Mouse (Mus musculus) hindbrain, postnatal 0 days (tissue): ENCODE measurements around the gene R3hdml. TPM values are rescaled to one million over a fixed set of nuclear protein-coding genes. Genes with fewer than 3 reads are reported as not detected.
A peak's percentile ranks its signal among the peaks of the same experiment; 100 is the strongest.

Experiments used
- ATAC-seq: fragments of 200-750 bp; cut with Nextera tagmentation; 2 replicates; pipeline ENCODE4 v1.8.0; 2017; ENCODE audit warnings: mild to moderate bottlenecking, moderate TSS enrichment, moderate library complexity
- DNase-seq: peaks from one replicate; pipeline ENCODE4 v3.0.0-alpha.2; 2015; ENCODE audit warnings: low spot score
- H3K27ac ChIP-seq: fragments of 300-500 bp; sonication (generic); 2 replicates; pipeline ENCODE4 v1.5.1; 2014; ENCODE audit warnings: mild to moderate bottlenecking
- H3K27me3 ChIP-seq: fragments of 300-500 bp; sonication (generic); 2 replicates; pipeline ENCODE4 v1.6.1; 2014; ENCODE audit warnings: low read length, mixed read lengths; ENCODE audit not compliant: insufficient read depth
- H3K36me3 ChIP-seq: fragments of 300-500 bp; sonication (generic); 2 replicates; pipeline ENCODE4 v1.6.1; 2014; ENCODE audit warnings: low read length, mixed read lengths; ENCODE audit not compliant: insufficient read depth
- H3K4me1 ChIP-seq: fragments of 300-500 bp; sonication (generic); 2 replicates; pipeline ENCODE4 v1.6.1; 2014; ENCODE audit warnings: antibody characterized with exemption, low read length, mixed read lengths; ENCODE audit not compliant: insufficient read depth
- H3K4me2 ChIP-seq: fragments of 300-500 bp; sonication (generic); 2 replicates; pipeline ENCODE4 v1.6.1; 2014; ENCODE audit warnings: low read depth, mild to moderate bottlenecking, low read length, moderate library complexity, mixed read lengths
- H3K4me3 ChIP-seq: fragments of 300-500 bp; sonication (generic); 2 replicates; pipeline ENCODE4 v1.5.1; 2014; ENCODE audit warnings: low read length
- H3K9ac ChIP-seq: fragments of 300-500 bp; sonication (generic); replicated peaks from 2 replicates; pipeline ENCODE4 v1.6.1; 2014; ENCODE audit warnings: mild to moderate bottlenecking, low read length, moderate library complexity, mixed read lengths
- H3K9me3 ChIP-seq: fragments of 300-500 bp; sonication (generic); 2 replicates; pipeline ENCODE4 v1.6.1; 2016; ENCODE audit warnings: low read length, mixed read lengths
- CTCF ChIP-seq: IDR thresholded peaks from 2 replicates; pipeline ENCODE4 v1.5.1; 2016; ENCODE audit warnings: antibody characterized with exemption, control low read depth, low read depth
- WGBS: fragments of 180-500 bp; shearing (Covaris S2); extraction: QIAGEN DNeasy Blood & Tissue Kit; methylation state at CpG from one replicate; pipeline ENCODE4 v1.1.7; 2014; 5-methylcytosine and 5-hydroxymethylcytosine counted together
- polyA plus RNA-seq: library from polyadenylated mRNA; unstranded; fragments of >200 nt; fragmentation: Nextera tagmentation; extraction: Ambion mirVana; gene quantifications from 2 replicates; pipeline ENCODE4 v1.2.1, GENCODE M21; 2015
- total RNA-seq: library from RNA; depleted of rRNA; stranded (reverse); fragments of >200 nt; gene quantifications from 2 replicates; pipeline ENCODE4 v1.2.3, GENCODE M21; 2014

R3hdml gene
- total and polyA plus RNA-seq, 2 experiments from 2014 or later: 0.73 to 1.0 TPM

DNA sequence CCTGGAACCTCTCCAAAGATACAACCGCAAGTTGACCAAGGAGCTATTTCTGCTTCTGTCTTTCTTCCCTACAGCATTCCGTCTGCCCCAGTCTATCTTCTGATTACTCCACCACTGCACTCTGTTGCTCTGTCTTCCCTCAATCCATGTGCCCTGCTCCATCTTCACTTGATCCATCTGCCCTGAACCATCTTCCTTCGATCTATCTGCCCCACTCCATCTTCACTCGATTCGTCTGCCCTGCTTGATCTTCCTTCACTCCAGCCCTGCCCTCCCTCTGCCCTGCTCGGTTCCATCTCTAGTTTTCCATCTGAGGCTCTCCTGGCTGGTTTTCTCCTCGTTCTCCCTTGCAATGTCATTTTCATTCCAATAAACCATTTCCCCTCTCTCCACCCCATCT lies 11.1 kb downstream of the R3hdml start:
- 74% methylated on average over 7 of the region's 7 CpGs for WGBS
- no peak for DNase-seq
- Histone ChIP-seq H3K9ac (no peak overlapping the region), H3K36me3 (no peaks in the 10 kb centered on the region), H3K27ac (no peak overlapping the region), H3K27me3 (no peaks in the 10 kb centered on the region), H3K9me3 (no peaks in the 10 kb centered on the region), H3K4me2 (no peak overlapping the region), H3K4me3 (no peak overlapping the region), H3K4me1 (no peaks in the 10 kb centered on the region)
- no peak for ATAC-seq
- TF ChIP-seq CTCF: no peak

DNA sequence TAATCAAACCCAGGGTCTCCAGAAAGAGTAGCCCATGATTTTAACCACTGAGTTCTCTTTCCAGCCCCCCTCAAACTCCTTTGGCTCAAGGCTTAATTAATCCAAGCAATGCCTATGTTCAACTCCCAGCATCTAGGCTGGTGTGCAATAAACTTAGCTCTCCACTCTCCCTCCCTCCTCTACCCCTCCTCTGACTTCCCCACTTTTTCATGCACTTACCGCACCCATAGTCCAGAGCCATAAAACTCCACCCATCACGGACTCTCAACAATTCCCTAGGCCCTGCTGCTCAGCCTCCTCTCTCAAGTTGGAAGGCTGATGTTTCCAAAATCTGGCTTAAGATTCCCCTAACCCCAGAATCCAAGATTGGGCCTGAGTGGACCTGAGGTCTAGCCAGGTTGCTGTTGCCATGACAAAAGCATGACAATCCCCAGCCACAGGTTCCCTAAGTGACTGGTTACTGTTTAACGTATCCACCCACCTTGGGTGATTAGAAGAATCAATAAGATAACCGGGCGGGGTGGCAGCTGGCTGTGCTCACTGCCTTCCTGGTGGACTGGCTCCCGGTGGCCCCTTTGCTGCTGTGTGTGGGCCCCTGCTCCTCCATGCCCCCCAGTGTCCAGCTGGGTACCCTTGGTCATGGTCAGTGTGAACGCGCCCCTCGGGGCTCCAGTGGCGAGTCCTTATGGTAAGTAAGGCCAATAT lies 14.3 kb downstream of the R3hdml start, which contains the start of gene Hnf4a:
TSS of gene Hnf4a (plus strand) at position 509 of the 705 bp plus-strand sequence.
- DNase-seq (no peak), ATAC-seq (no peak)
- no peaks in the 10 kb centered on the region for H3K9me3 ChIP-seq
- H3K27ac ChIP-seq: no peak within 1 kb of the TSS
- no peaks in the 10 kb centered on the region for H3K4me1 ChIP-seq
- H3K4me3 ChIP-seq: no peak within 1 kb of the TSS
- H3K9ac ChIP-seq: no peak within 1 kb of the TSS
- WGBS: 88% methylated on average over 10 of the region's 10 CpGs
- no peaks in the 10 kb centered on the region for H3K27me3 ChIP-seq
- H3K4me2 ChIP-seq: no peak within 1 kb of the TSS
- no peak for TF ChIP-seq CTCF
- no peaks in the 10 kb centered on the region for H3K36me3 ChIP-seq

DNA sequence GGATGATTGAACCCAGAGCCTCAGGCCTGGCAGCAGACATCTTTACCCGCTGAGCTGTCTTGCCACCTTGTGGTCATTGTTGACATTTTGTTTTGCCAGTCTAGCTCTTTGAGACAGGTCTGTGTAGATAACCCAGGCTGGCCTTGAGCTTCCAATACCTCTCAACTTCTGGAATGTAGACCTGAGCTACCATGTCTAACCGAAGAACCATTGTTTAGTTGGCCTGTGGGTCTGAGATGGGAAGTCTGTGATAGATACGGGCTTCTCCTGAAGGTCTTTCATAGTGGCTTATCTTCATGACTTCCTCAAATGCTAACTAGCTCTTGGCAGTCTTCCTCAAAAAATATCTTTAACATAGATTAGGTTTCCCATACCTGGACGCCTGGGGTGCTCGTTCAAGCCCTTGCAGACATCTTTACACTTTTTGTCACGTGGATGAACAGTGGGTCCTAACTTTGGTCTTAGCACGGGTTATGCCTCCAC lies 33.7 kb downstream of the R3hdml start:
- ATAC-seq: no peak
- 88% methylated on average over 7 of the region's 7 CpGs for WGBS

DNA sequence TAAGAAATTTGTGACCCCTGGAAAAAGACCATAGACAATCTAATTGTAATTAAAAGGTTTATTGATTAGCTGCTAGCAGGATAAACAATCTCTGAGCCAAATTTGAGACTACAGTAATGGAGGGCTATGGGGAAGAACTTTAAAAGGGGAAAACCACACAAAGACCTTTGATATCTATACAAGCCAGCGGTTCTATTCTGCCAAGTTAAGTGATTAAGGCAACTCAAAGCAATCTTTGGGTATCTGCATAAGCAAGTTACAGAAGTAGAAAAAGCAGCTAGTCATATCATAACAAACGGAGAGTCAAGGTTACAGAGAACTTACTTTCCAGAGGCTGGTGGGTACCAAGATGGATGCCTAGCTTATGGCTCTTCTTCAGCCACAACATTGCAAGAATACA lies 35.4 kb downstream of the R3hdml start:
- H3K4me1 ChIP-seq: no peaks in the 10 kb centered on the region
- no peaks in the 10 kb centered on the region for H3K36me3 ChIP-seq
- no peaks in the 10 kb centered on the region for H3K9me3 ChIP-seq
- no peak for ATAC-seq
- DNase-seq: no peak
- no peak overlapping the region for H3K27ac ChIP-seq
- WGBS: 87% methylated on average over 2 of the region's 2 CpGs
- no peak for TF ChIP-seq CTCF
- no peak overlapping the region for H3K9ac ChIP-seq
- no peak overlapping the region for H3K4me3 ChIP-seq
- no peaks in the 10 kb centered on the region for H3K27me3 ChIP-seq
- H3K4me2 ChIP-seq: no peak overlapping the region

More for the DNA sequence above, 33.7 kb downstream of the R3hdml start:
- no peaks in the 10 kb centered on the region for H3K4me1 ChIP-seq
- no peak overlapping the region for H3K4me2 ChIP-seq
- H3K27me3 ChIP-seq: no peaks in the 10 kb centered on the region
- H3K9ac ChIP-seq: no peak overlapping the region
- no peak for DNase-seq
- H3K4me3 ChIP-seq: no peak overlapping the region
- no peak overlapping the region for H3K27ac ChIP-seq
- H3K9me3 ChIP-seq: no peaks in the 10 kb centered on the region
- no peaks in the 10 kb centered on the region for H3K36me3 ChIP-seq
- TF ChIP-seq CTCF: no peak; the same call in 1 of the 2 replicates

DNA sequence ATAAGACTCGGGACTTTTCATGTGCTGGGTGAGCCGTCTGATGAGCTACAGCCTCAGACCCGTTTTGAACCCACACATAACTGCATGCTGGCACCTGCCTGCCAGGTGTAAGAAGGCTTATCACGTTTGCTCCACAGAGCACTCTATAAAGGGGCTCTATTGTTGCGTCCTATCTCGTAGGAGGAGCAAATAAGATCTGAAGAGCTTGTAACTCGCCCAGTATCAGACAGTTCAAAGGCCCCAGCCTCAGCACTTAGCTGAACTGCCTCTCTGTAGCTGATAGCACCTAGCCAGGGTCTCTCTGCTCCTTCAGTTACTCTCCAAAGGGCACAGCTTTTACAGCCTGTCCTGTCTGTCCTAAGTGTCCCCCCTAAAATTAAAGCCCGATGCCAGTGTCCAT lies 38.3 kb downstream of the R3hdml start:
- H3K9me3 ChIP-seq: no peaks in the 10 kb centered on the region
- 65% methylated on average over 8 of the region's 8 CpGs for WGBS
- H3K4me1 ChIP-seq: no peaks in the 10 kb centered on the region
- no peak for ATAC-seq
- no peak overlapping the region for H3K9ac ChIP-seq
- no peak overlapping the region for H3K4me2 ChIP-seq
- H3K27me3 ChIP-seq: no peaks in the 10 kb centered on the region
- no peak for DNase-seq
- H3K4me3 ChIP-seq: no peak overlapping the region
- no peak overlapping the region for H3K27ac ChIP-seq
- no peaks in the 10 kb centered on the region for H3K36me3 ChIP-seq
- TF ChIP-seq CTCF: no peak

DNA sequence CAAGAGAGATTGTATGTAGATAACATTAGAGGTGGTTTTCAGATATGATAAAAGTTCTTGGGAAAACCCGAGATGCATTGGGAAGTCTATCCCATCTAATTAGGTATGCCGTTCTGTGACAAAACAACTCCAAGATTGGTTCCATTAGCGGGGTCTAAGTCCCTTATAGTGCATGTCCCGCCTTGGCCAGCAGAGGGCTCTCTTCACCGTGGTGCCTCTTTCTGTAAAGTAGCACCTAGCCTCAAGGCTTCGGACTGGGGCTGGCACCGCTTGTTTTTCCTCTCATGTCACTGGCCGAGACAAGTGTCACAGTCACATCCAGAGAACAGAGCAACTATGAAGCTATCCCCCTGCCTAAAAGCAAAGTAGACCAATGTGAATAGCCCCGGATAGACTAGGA lies 39.8 kb downstream of the R3hdml start:
- Histone ChIP-seq H3K27ac (no peak overlapping the region), H3K4me2 (no peak overlapping the region), H3K4me1 (no peaks in the 10 kb centered on the region), H3K9ac (no peak overlapping the region), H3K9me3 (no peaks in the 10 kb centered on the region), H3K36me3 (no peaks in the 10 kb centered on the region), H3K4me3 (no peak overlapping the region), H3K27me3 (no peaks in the 10 kb centered on the region)
- WGBS: 11% methylated on average over 9 of the region's 9 CpGs
- peak; percentile 88 for DNase-seq
- no peak for ATAC-seq
- peak; percentile 95 for TF ChIP-seq CTCF

DNA sequence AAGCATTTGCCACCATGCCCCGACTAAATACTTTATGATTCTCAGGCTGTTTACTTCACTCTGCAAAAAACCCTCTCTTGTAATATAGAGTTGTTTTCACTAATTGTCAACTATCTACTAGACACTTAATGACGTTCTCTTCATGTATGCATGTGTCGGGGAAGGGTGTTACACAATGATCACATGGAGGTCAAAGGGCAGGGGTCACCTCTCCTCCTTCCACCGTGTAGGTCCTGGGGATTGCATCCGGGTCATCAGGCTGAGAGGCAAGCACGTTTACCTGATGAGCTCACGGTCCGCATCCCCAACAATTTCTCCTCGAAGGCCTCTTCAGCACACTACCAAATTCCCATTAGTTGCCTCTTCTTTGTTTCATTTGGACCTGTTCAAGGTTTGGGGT lies 41.1 kb downstream of the R3hdml start:
- 85% methylated on average over 9 of the region's 9 CpGs for WGBS
- ATAC-seq: no peak
- H3K4me1 ChIP-seq: no peaks in the 10 kb centered on the region
- no peak for TF ChIP-seq CTCF
- H3K9ac ChIP-seq: no peak overlapping the region
- no peaks in the 10 kb centered on the region for H3K27me3 ChIP-seq
- no peaks in the 10 kb centered on the region for H3K9me3 ChIP-seq
- H3K36me3 ChIP-seq: no peaks in the 10 kb centered on the region
- no peak overlapping the region for H3K4me2 ChIP-seq
- DNase-seq: no peak
- no peak overlapping the region for H3K27ac ChIP-seq
- H3K4me3 ChIP-seq: no peak overlapping the region
